Mouse (Mus musculus) heart, postnatal 10 days (tissue): Measurements from ENCODE around the gene Enc1. TPM values are rescaled to one million over a fixed set of nuclear protein-coding genes. Genes with fewer than 3 reads are reported as not detected.

Source experiments
- DNase-seq, 2 experiments: peaks; one replicate each; pipeline ENCODE4 v3.0.0; 2021
- intact Hi-C: fragments of 180-260 bp; cut with DNase I; formaldehyde crosslinking; loops from one replicate; pipeline ENCODE4 v1.15.1; 2025
- total RNA-seq, 2 experiments: library from RNA; stranded (reverse); gene quantifications; 2 replicates each; pipeline ENCODE4 v1.2.3; 2021

Gene Enc1
- total RNA-seq, 2 experiments from 2014 or later = 11.8 to 16.2 TPM

- intact Hi-C loops = no loop called here
- DNase-seq = no peak
Observed at GRCm38 (mm10) chr13:97225130-97225529, 15.8 kb upstream of the Enc1 start.

- intact Hi-C loops = no loop called here
- no peak for DNase-seq
Observed at GRCm38 (mm10) chr13:97227795-97228194, 13.1 kb upstream of the Enc1 start.

- intact Hi-C loops = loop anchor here (10.0 kb wide), 1 partner anchor 1015 kb away; no protein-coding TSS in a partner anchor
- DNase-seq = no peak
Observed at GRCm38 (mm10) chr13:97230101-97230500, 10.8 kb upstream of the Enc1 start.

GRCm38 (mm10) chr13:97233092-97233491 is 7.8 kb upstream of the Enc1 start:
- intact Hi-C loops = loop anchor here (10.0 kb wide), 1 partner anchor 1012 kb away; no protein-coding TSS in a partner anchor
- DNase-seq = no peak

GRCm38 (mm10) chr13:97234785-97235417 is 6.0 kb upstream of the Enc1 start:
- intact Hi-C loops = loop anchor here (1.0 to 10.0 kb wide), 3 partner anchors 367 to 1010 kb away; no protein-coding TSS in a partner anchor
- peak; percentile 85 to 92 for DNase-seq

GRCm38 (mm10) chr13:97235911-97236310 is 5.0 kb upstream of the Enc1 start:
- intact Hi-C loops = loop anchor here (1.0 to 10.0 kb wide), 3 partner anchors 366 to 1009 kb away; no protein-coding TSS in a partner anchor
- DNase-seq = no peak

GRCm38 (mm10) chr13:97237700-97238099 is 3.2 kb upstream of the Enc1 start:
- no peak for DNase-seq
- intact Hi-C loops = loop anchor here (5.0 to 10.0 kb wide), 2 partner anchors 365 to 1007 kb away; no protein-coding TSS in a partner anchor

GRCm38 (mm10) chr13:97238181-97238981 is 2.5 kb upstream of the Enc1 start:
- intact Hi-C loops = loop anchor here (5.0 to 10.0 kb wide), 2 partner anchors 364 to 1006 kb away; no protein-coding TSS in a partner anchor
- DNase-seq = no peak

GRCm38 (mm10) chr13:97239343-97240180 is 1.3 kb upstream of the Enc1 start:
- intact Hi-C loops = loop anchor here (1.0 to 10.0 kb wide), 9 partner anchors 55 to 1005 kb away; no protein-coding TSS in a partner anchor
- peak; percentile 68 for DNase-seq

GRCm38 (mm10) chr13:97240279-97240964 is 483 bp upstream of the Enc1 start:
- DNase-seq = peak; percentile 81 to 84
- intact Hi-C loops = loop anchor here (2.0 to 5.0 kb wide), 6 partner anchors 54 to 617 kb away; no protein-coding TSS in a partner anchor

- peak in 1 of 2 experiments; percentile 40 for DNase-seq
- intact Hi-C loops = loop anchor here (2.0 to 5.0 kb wide), 7 partner anchors 53 to 615 kb away; no protein-coding TSS in a partner anchor
Observed at GRCm38 (mm10) chr13:97241787-97242280, 929 bp downstream of the Enc1 start.

GRCm38 (mm10) chr13:97242716-97243115 is 1.8 kb downstream of the Enc1 start:
- DNase-seq = peak in 1 of 2 experiments; percentile 44
- intact Hi-C loops = loop anchor here (2.0 to 5.0 kb wide), 6 partner anchors 70 to 615 kb away; no protein-coding TSS in a partner anchor

- intact Hi-C loops = loop anchor here (2.0 to 5.0 kb wide), 6 partner anchors 68 to 613 kb away; no protein-coding TSS in a partner anchor
- DNase-seq = no peak
Observed at GRCm38 (mm10) chr13:97243962-97244711, 3.2 kb downstream of the Enc1 start.

GRCm38 (mm10) chr13:97244712-97245105 is 3.8 kb downstream of the Enc1 start:
- DNase-seq = no peak
- intact Hi-C loops = loop anchor here (5.0 kb wide), 5 partner anchors 68 to 613 kb away; no protein-coding TSS in a partner anchor

- no peak for DNase-seq
- intact Hi-C loops = no loop called here
Observed at GRCm38 (mm10) chr13:97245157-97245556, 4.3 kb downstream of the Enc1 start.

- no peak for DNase-seq
- intact Hi-C loops = no loop called here
Observed at GRCm38 (mm10) chr13:97246217-97246616, 5.3 kb downstream of the Enc1 start.

- intact Hi-C loops = no loop called here
- no peak for DNase-seq
Observed at GRCm38 (mm10) chr13:97247754-97248153, 6.8 kb downstream of the Enc1 start.

GRCm38 (mm10) chr13:97249051-97249461 is 8.2 kb downstream of the Enc1 start:
- intact Hi-C loops = no loop called here

More at GRCm38 (mm10) chr13:97249051-97249461, 8.2 kb downstream of the Enc1 start:
- no peak for DNase-seq
